Mouse (Mus musculus) hindbrain, embryonic 16.5 days (tissue): ENCODE measurements around the gene Mboat1. TPM values are rescaled to one million over a fixed set of nuclear protein-coding genes. Genes with fewer than 3 reads are reported as not detected.

Source experiments
- ATAC-seq: fragments of 200-750 bp; cut with Nextera tagmentation; 2 replicates; pipeline ENCODE4 v1.8.0; 2017; ENCODE audit warnings: moderate TSS enrichment, moderate library complexity
- H3K27ac ChIP-seq: fragments of 300-500 bp; sonication (generic); 2 replicates; pipeline ENCODE4 v1.5.1; 2014; ENCODE audit warnings: low read depth, mild to moderate bottlenecking, control low read depth, low read length, moderate library complexity
- H3K27me3 ChIP-seq: fragments of 300-500 bp; sonication (generic); replicated peaks from 2 replicates; pipeline ENCODE4 v1.6.1; 2014; ENCODE audit warnings: low read length; ENCODE audit not compliant: control insufficient read depth, insufficient read depth
- H3K36me3 ChIP-seq: fragments of 300-500 bp; sonication (generic); 2 replicates; pipeline ENCODE4 v1.6.1; 2014; ENCODE audit warnings: mild to moderate bottlenecking, low read length, moderate library complexity, mixed read lengths; ENCODE audit not compliant: control insufficient read depth, insufficient read depth
- H3K4me1 ChIP-seq: fragments of 300-500 bp; sonication (generic); 2 replicates; pipeline ENCODE4 v1.6.1; 2014; ENCODE audit warnings: low read depth, low read length; ENCODE audit not compliant: control insufficient read depth, insufficient read depth
- H3K4me2 ChIP-seq: fragments of 300-500 bp; sonication (generic); 2 replicates; pipeline ENCODE4 v1.6.1; 2014; ENCODE audit warnings: mild to moderate bottlenecking, low read length, control low read depth, moderate library complexity
- H3K4me3 ChIP-seq: fragments of 300-500 bp; sonication (generic); 2 replicates; pipeline ENCODE4 v1.5.1; 2014; ENCODE audit warnings: mild to moderate bottlenecking, low read length, control low read depth, moderate library complexity
- H3K9ac ChIP-seq: fragments of 300-500 bp; sonication (generic); 2 replicates; pipeline ENCODE4 v1.6.1; 2014; ENCODE audit warnings: low read depth, mild to moderate bottlenecking, control low read depth, low read length, moderate library complexity
- H3K9me3 ChIP-seq: fragments of 300-500 bp; sonication (generic); 2 replicates; pipeline ENCODE4 v1.6.1; 2014; ENCODE audit warnings: mild to moderate bottlenecking, low read length, moderate library complexity; ENCODE audit not compliant: control insufficient read depth
- WGBS: fragments of 180-500 bp; shearing (Covaris S2); extraction: QIAGEN DNeasy Blood & Tissue Kit; methylation state at CpG from one replicate; pipeline ENCODE4 v1.1.7; 2014; 5-methylcytosine and 5-hydroxymethylcytosine counted together
- polyA plus RNA-seq: library from polyadenylated mRNA; unstranded; fragments of >200 nt; fragmentation: Nextera tagmentation; extraction: Ambion mirVana; gene quantifications from 2 replicates; pipeline ENCODE4 v1.2.1, GENCODE M21; 2015

The Mboat1 gene
- polyA plus RNA-seq, 1 experiment from 2014 or later, result 2.6 TPM

GRCm38 (mm10) chr13:30170061-30170460 is 33.8 kb downstream of the Mboat1 start:
- no peaks in the 10 kb centered on the region for H3K27me3 ChIP-seq
- no peak overlapping the region for H3K4me3 ChIP-seq
- H3K36me3 ChIP-seq, result no peaks in the 10 kb centered on the region
- WGBS, result 76% methylated on average over 6 of the region's 6 CpGs
- H3K9me3 ChIP-seq, result no peaks in the 10 kb centered on the region
- H3K27ac ChIP-seq, result no peak overlapping the region
- no peak for ATAC-seq
- H3K4me2 ChIP-seq, result no peak overlapping the region
- no peaks in the 10 kb centered on the region for H3K4me1 ChIP-seq
- H3K9ac ChIP-seq, result no peak overlapping the region

GRCm38 (mm10) chr13:30174586-30174985 is 38.3 kb downstream of the Mboat1 start:
- WGBS, result 88% methylated on average over 4 of the region's 4 CpGs
- no peaks in the 10 kb centered on the region for H3K9me3 ChIP-seq
- H3K4me1 ChIP-seq, result no peaks in the 10 kb centered on the region
- no peak overlapping the region for H3K9ac ChIP-seq
- no peak overlapping the region for H3K4me3 ChIP-seq
- no peaks in the 10 kb centered on the region for H3K27me3 ChIP-seq
- no peak overlapping the region for H3K27ac ChIP-seq
- no peak overlapping the region for H3K4me2 ChIP-seq
- no peaks in the 10 kb centered on the region for H3K36me3 ChIP-seq
- ATAC-seq, result no peak

DNA sequence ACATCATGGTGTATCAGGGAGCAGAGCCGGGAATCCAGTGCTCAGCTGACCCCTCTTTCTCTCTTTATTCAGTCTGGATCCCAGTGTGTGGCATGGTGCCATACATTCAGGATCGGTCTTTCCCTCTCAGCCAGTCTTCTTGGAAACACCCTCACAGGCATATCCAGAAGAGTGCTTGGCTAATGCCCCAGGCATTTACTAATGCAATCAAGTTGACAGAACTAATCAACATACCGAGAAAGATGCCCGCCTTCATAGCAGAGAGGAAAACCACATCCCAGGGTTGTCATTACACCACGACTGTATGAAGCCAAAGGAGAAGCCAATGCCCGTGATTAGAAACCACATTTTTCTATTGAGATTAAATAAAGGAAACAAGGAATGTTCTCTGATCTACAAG is 41.1 kb downstream of the Mboat1 start:
- Histone ChIP-seq H3K36me3 (no peaks in the 10 kb centered on the region), H3K9me3 (no peaks in the 10 kb centered on the region), H3K4me2 (no peak overlapping the region), H3K9ac (no peak overlapping the region), H3K4me1 (no peaks in the 10 kb centered on the region), H3K27me3 (no peaks in the 10 kb centered on the region), H3K4me3 (no peak overlapping the region), H3K27ac (no peak overlapping the region)
- 69% methylated on average over 6 of the region's 6 CpGs for WGBS
- no peak for ATAC-seq

GRCm38 (mm10) chr13:30185549-30185948 is 49.3 kb downstream of the Mboat1 start:
- Histone ChIP-seq H3K9me3 (no peaks in the 10 kb centered on the region), H3K27ac (no peak overlapping the region), H3K4me3 (no peak overlapping the region), H3K4me1 (no peaks in the 10 kb centered on the region), H3K4me2 (no peak overlapping the region), H3K27me3 (no peaks in the 10 kb centered on the region), H3K36me3 (no peaks in the 10 kb centered on the region), H3K9ac (no peak overlapping the region)
- ATAC-seq, result peak; percentile 27; the same call in 1 of the 2 replicates
- WGBS, result 33% methylated on average over 6 of the region's 6 CpGs

DNA sequence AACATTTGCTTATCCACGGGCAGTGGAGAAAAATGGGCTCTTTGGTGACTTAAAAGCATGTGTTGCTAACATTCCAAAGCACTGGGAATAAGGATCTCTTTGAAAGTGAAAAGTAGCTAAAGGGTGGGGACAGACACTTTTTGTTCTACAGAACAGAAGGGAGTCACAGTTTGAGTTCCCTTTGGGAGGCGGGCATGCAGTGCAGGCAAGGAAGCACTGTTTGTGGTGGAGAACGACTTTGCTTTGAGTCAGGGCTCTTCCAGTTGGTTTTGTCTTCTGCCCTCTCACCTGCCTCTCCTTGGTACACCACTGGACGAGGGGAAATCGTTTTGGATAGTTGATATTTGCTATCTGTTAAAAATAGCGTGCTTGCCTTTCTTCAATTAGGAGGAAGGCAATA is 49.7 kb downstream of the Mboat1 start:
- H3K4me3 ChIP-seq, result no peak overlapping the region
- 27% methylated on average over 6 of the region's 6 CpGs for WGBS
- ATAC-seq, result peak; percentile 52
- H3K27me3 ChIP-seq, result no peaks in the 10 kb centered on the region
- no peaks in the 10 kb centered on the region for H3K4me1 ChIP-seq
- H3K36me3 ChIP-seq, result no peaks in the 10 kb centered on the region
- peak overlapping the region; percentile 42; the same call in 1 of the 2 replicates for H3K27ac ChIP-seq
- no peak overlapping the region for H3K4me2 ChIP-seq
- no peak overlapping the region for H3K9ac ChIP-seq
- no peaks in the 10 kb centered on the region for H3K9me3 ChIP-seq

GRCm38 (mm10) chr13:30186456-30186855 is 50.2 kb downstream of the Mboat1 start:
- Histone ChIP-seq H3K4me2 (peak overlapping the region; percentile 16; the same call in 1 of the 2 replicates), H3K4me1 (no peaks in the 10 kb centered on the region), H3K27ac (peak overlapping the region; percentile 25; the same call in 1 of the 2 replicates), H3K4me3 (no peak overlapping the region), H3K36me3 (no peaks in the 10 kb centered on the region), H3K27me3 (no peaks in the 10 kb centered on the region), H3K9ac (no peak overlapping the region), H3K9me3 (no peaks in the 10 kb centered on the region)
- ATAC-seq, result peak; percentile 96
- WGBS, result 25% methylated on average over 8 of the region's 8 CpGs

DNA sequence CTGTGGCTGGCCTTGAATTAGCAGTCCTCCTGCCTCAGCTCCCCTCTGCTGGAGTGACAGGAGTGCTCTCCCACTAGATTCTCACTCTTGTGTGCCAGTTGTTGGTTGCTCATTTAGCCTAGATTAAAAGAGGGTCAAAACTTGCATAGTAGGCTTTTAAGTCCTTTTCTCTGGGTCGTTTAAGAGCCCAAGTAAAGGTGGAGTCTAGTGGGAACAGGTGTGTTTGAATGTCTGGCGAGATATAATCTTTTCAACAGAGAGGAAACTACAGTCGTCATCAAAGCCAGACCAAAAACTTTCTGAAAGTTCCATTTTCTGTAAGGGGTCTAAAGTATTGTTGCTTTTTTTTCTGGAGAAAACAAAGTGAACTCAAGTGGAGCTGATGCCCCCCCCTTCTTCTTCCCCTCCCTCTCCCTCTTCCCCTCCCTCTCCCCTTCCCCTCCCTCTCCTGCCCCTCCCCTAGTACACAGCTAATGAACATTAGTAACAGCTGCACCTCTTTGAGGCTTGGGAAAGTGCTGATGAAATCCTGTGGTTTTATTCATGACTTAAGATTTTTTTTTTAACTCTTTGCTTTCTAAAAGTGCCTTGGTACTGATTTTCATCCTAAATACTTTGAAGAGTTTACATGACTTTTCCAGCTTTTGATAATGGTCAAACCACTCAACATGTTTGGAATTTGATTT is 55.9 kb downstream of the Mboat1 start:
- Histone ChIP-seq H3K36me3 (no peaks in the 10 kb centered on the region), H3K4me1 (no peaks in the 10 kb centered on the region), H3K27me3 (no peaks in the 10 kb centered on the region), H3K27ac (no peak overlapping the region), H3K4me2 (no peak overlapping the region), H3K9ac (no peak overlapping the region), H3K9me3 (no peaks in the 10 kb centered on the region), H3K4me3 (no peak overlapping the region)
- ATAC-seq, result no peak
- WGBS, result 76% methylated on average over 3 of the region's 3 CpGs

DNA sequence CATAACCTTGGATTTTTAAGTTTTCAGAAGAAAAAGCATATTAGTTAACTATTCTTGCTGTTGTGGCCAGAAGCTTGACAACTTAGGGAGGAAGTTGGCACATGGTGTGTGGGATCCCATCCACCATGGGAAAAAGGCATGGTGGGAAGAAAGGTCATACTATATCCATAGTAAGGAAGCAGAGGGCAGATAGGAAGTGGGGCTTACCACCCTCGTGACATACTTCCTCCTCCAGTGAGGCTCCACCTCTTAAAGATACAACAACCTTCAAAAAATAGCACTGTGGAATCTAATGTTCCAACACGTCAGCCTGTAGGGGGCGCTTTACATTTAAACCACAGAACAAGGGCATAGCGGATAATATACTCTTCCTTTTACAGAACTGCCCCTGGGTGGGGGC is 57.1 kb downstream of the Mboat1 start:
- Histone ChIP-seq H3K27me3 (no peaks in the 10 kb centered on the region), H3K4me2 (no peak overlapping the region), H3K9me3 (no peaks in the 10 kb centered on the region), H3K9ac (no peak overlapping the region), H3K4me3 (no peak overlapping the region), H3K27ac (no peak overlapping the region), H3K36me3 (no peaks in the 10 kb centered on the region), H3K4me1 (no peaks in the 10 kb centered on the region)
- no peak for ATAC-seq
- WGBS, result 60% methylated on average over 4 of the region's 4 CpGs

- H3K27me3 ChIP-seq, result no peaks in the 10 kb centered on the region
- no peak overlapping the region for H3K9ac ChIP-seq
- no peaks in the 10 kb centered on the region for H3K36me3 ChIP-seq
- no peak overlapping the region for H3K27ac ChIP-seq
- no peak for ATAC-seq
- no peak overlapping the region for H3K4me3 ChIP-seq
- no peak overlapping the region for H3K4me2 ChIP-seq
- 85% methylated on average over 3 of the region's 3 CpGs for WGBS
- no peaks in the 10 kb centered on the region for H3K4me1 ChIP-seq
- no peaks in the 10 kb centered on the region for H3K9me3 ChIP-seq
Measured at GRCm38 (mm10) chr13:30194834-30195233, 58.5 kb downstream of the Mboat1 start.
